Mouse (Mus musculus) heart, embryonic 14.5 days (tissue): Measurements from ENCODE around the gene Nxph1. TPM values are rescaled to one million over a fixed set of nuclear protein-coding genes. Genes with fewer than 3 reads are reported as not detected.

Experiments used
- ATAC-seq: fragments of 200-750 bp; cut with Nextera tagmentation; 2 replicates; pipeline ENCODE4 v1.8.0; 2017; ENCODE audit warnings: low read depth, moderate TSS enrichment; ENCODE audit not compliant: insufficient number of reproducible peaks, insufficient read depth, low FRiP score
- H3K27ac ChIP-seq, 2 experiments: fragments of 200-500 bp in 1 of 2; fragments of 300-500 bp in 1 of 2; sonication (generic) in 1 of 2; replicated peaks in 1 of 2; 2 replicates each; pipeline ENCODE4 v1.5.1; 2012 to 2014; ENCODE audit warnings: low read depth in 2 of 2, low read length in 2 of 2, control low read depth in 1 of 2, mild to moderate bottlenecking in 1 of 2, mixed read lengths in 1 of 2; ENCODE audit not compliant: control insufficient read depth in 1 of 2, insufficient read depth in 1 of 2
- H3K27me3 ChIP-seq: fragments of 300-500 bp; sonication (generic); 2 replicates; pipeline ENCODE4 v1.6.1; 2014; ENCODE audit warnings: mild to moderate bottlenecking, low read length, control low read depth; ENCODE audit not compliant: control insufficient read depth, insufficient read depth
- H3K36me3 ChIP-seq: fragments of 300-500 bp; sonication (generic); 2 replicates; pipeline ENCODE4 v1.6.1; 2014; ENCODE audit warnings: mild to moderate bottlenecking, control low read depth, low read length, mixed read lengths; ENCODE audit not compliant: control insufficient read depth, insufficient read depth
- H3K4me1 ChIP-seq, 2 experiments: fragments of 200-500 bp in 1 of 2; fragments of 300-500 bp in 1 of 2; sonication (generic) in 1 of 2; 2 replicates each; pipeline ENCODE4 v1.6.1; 2012 to 2014; ENCODE audit warnings: low read length in 2 of 2, control low read depth in 1 of 2, mixed read lengths in 1 of 2; ENCODE audit not compliant: control insufficient read depth in 2 of 2, insufficient read depth in 2 of 2
- H3K4me2 ChIP-seq: fragments of 300-500 bp; sonication (generic); 2 replicates; pipeline ENCODE4 v1.6.1; 2014; ENCODE audit warnings: mild to moderate bottlenecking, low read length
- H3K4me3 ChIP-seq, 2 experiments: fragments of 200-500 bp in 1 of 2; fragments of 300-500 bp in 1 of 2; sonication (generic) in 1 of 2; 2 replicates each; pipeline ENCODE4 v1.5.1; 2012 to 2014; ENCODE audit warnings: low read length in 2 of 2, mild to moderate bottlenecking in 2 of 2, control low read depth in 1 of 2, low read depth in 1 of 2, moderate library complexity in 1 of 2; ENCODE audit not compliant: control insufficient read depth in 1 of 2, insufficient read depth in 1 of 2
- H3K9ac ChIP-seq: fragments of 300-500 bp; sonication (generic); 2 replicates; pipeline ENCODE4 v1.6.1; 2014; ENCODE audit warnings: mild to moderate bottlenecking, low read length
- H3K9me3 ChIP-seq: fragments of 300-500 bp; sonication (generic); 2 replicates; pipeline ENCODE4 v1.6.1; 2016; ENCODE audit warnings: low read length, control low read depth; ENCODE audit not compliant: control insufficient read depth
- WGBS: fragments of 180-500 bp; shearing (Covaris S2); extraction: QIAGEN DNeasy Blood & Tissue Kit; methylation state at CpG from one replicate; pipeline ENCODE4 v1.1.7; 2014; 5-methylcytosine and 5-hydroxymethylcytosine counted together
- polyA plus RNA-seq: library from polyadenylated mRNA; unstranded; fragments of >200 nt; fragmentation: Nextera tagmentation; extraction: Ambion mirVana; gene quantifications from 2 replicates; pipeline ENCODE4 v1.2.1, GENCODE M21; 2014

The Nxph1 gene
- polyA plus RNA-seq, 1 experiment from 2014 or later: 0.24 TPM

DNA sequence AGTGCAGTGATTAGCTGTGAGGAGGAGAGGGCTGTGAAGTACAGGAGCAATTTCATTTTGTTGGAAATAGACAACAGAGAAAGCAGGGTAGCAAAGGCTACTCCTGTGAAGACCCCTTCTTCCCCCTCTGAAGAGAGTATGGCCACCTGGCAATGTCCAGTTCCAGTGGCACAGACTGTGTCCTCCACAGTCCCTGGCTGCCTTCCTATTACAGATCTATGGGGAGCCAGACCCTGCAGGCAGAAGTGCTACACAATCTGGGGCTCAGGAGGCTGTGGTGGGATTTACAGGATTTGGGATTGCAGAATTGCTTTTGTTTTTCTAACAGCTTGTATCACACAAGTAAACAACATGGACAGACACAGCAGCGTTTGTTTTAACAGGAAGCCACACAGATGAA is 94.2 kb downstream of the Nxph1 start:
- ATAC-seq: no peak

GRCm38 (mm10) chr6:9046815-9047214 is 98.6 kb downstream of the Nxph1 start:
- H3K4me3 ChIP-seq: no peak overlapping the region
- no peaks in the 10 kb centered on the region for H3K9me3 ChIP-seq
- 32% methylated on average over 2 of the region's 2 CpGs for WGBS
- H3K9ac ChIP-seq: no peak overlapping the region
- H3K27me3 ChIP-seq: no peaks in the 10 kb centered on the region
- H3K4me1 ChIP-seq: no peaks in the 10 kb centered on the region
- ATAC-seq: no peak
- H3K27ac ChIP-seq: no peak overlapping the region
- no peak overlapping the region for H3K4me2 ChIP-seq
- H3K36me3 ChIP-seq: no peaks in the 10 kb centered on the region

More for the DNA sequence above, 94.2 kb downstream of the Nxph1 start:
- WGBS: 16% methylated on average over 1 of the region's 1 CpGs
- H3K27ac ChIP-seq: no peak overlapping the region
- no peaks in the 10 kb centered on the region for H3K36me3 ChIP-seq
- H3K9ac ChIP-seq: no peak overlapping the region
- no peak overlapping the region for H3K4me3 ChIP-seq
- no peaks in the 10 kb centered on the region for H3K4me1 ChIP-seq
- H3K4me2 ChIP-seq: no peak overlapping the region
- no peaks in the 10 kb centered on the region for H3K9me3 ChIP-seq
- H3K27me3 ChIP-seq: no peaks in the 10 kb centered on the region

DNA sequence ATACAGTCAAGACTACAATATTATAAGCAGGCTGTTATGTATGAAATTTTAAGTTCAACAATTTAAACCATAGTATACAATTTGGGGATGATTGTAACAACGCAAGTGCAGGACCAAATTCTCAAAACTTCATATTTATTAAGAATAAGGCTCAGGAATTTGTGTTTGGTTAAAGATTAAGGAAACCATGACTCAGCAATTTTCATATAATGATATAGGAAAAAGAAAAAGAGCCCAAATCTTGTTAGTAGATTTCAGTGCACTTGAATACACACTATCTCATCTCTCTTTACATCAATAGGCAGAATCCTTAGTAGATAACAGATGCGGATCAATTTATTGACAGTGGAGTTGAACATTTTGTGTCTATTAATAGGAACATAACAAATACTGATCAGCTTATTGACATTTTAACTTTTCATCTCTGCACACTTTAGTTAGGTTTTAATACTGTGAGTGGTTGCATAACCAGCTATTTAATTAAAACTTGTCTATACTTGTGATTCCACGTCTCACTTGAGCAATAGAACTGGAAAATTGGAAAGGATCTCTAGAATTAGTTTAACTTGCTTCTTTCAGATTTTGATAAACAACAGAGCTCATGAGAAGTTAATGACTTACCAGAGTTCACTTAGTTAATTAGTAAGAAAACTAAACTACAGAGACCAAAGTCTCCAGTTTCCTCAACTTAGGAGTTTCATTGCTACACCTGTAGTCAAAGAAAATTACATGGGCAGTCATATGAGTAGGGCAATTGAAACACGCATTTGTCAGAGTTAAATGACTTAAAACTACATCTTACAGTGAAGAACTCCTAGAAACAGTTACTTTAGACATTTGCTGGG is 113.3 kb downstream of the Nxph1 start:
- Histone ChIP-seq H3K27me3 (no peaks in the 10 kb centered on the region), H3K9me3 (no peaks in the 10 kb centered on the region), H3K36me3 (no peaks in the 10 kb centered on the region), H3K4me2 (no peak overlapping the region), H3K9ac (no peak overlapping the region), H3K4me3 (no peak overlapping the region), H3K4me1 (no peaks in the 10 kb centered on the region), H3K27ac (no peak overlapping the region)
- 79% methylated on average over 4 of the region's 4 CpGs for WGBS
- no peak for ATAC-seq

- Histone ChIP-seq H3K4me1 (no peaks in the 10 kb centered on the region), H3K9me3 (no peaks in the 10 kb centered on the region), H3K27ac (no peak overlapping the region), H3K4me3 (no peak overlapping the region), H3K27me3 (no peaks in the 10 kb centered on the region), H3K36me3 (no peaks in the 10 kb centered on the region), H3K4me2 (no peak overlapping the region), H3K9ac (no peak overlapping the region)
- 85% methylated on average over 3 of the region's 3 CpGs for WGBS
- ATAC-seq: no peak
These were observed 118.2 kb downstream of the Nxph1 start for GRCm38 (mm10) chr6:9066435-9066834.

DNA sequence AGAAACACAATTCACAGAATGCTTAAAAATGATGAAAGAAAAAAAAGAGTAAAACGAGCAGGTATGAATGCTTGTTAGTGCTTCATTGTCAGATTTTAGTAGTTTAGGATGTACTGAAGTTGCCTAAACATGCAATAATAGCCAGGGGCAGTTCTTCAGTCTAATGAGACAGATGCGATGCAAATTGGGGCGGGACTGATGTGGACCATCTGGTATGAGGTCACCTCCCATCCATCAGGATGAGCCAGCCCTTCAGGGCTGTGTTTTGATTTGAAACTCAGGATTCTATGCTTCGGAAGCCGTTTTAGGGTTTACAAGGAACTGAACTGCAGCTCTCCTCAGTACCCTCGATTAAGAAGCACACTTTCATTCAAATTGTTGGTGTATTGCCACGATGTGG is 121.7 kb downstream of the Nxph1 start:
- Histone ChIP-seq H3K9me3 (no peaks in the 10 kb centered on the region), H3K27ac (no peak overlapping the region), H3K36me3 (no peaks in the 10 kb centered on the region), H3K4me1 (no peaks in the 10 kb centered on the region), H3K9ac (no peak overlapping the region), H3K27me3 (no peaks in the 10 kb centered on the region), H3K4me2 (no peak overlapping the region), H3K4me3 (no peak overlapping the region)
- ATAC-seq: no peak
- WGBS: 64% methylated on average over 7 of the region's 7 CpGs

GRCm38 (mm10) chr6:9076463-9076862 is 128.2 kb downstream of the Nxph1 start:
- H3K4me3 ChIP-seq: no peak overlapping the region
- H3K36me3 ChIP-seq: no peaks in the 10 kb centered on the region
- WGBS: 52% methylated on average over 2 of the region's 2 CpGs
- no peaks in the 10 kb centered on the region for H3K4me1 ChIP-seq
- no peak overlapping the region for H3K9ac ChIP-seq
- H3K27me3 ChIP-seq: no peaks in the 10 kb centered on the region
- no peaks in the 10 kb centered on the region for H3K9me3 ChIP-seq
- no peak overlapping the region for H3K4me2 ChIP-seq
- no peak overlapping the region for H3K27ac ChIP-seq
- no peak for ATAC-seq

GRCm38 (mm10) chr6:9077793-9078689 is 129.8 kb downstream of the Nxph1 start:
- Histone ChIP-seq H3K9ac (no peak overlapping the region), H3K9me3 (no peaks in the 10 kb centered on the region), H3K36me3 (no peaks in the 10 kb centered on the region), H3K4me3 (no peak overlapping the region), H3K27me3 (no peaks in the 10 kb centered on the region), H3K4me1 (no peaks in the 10 kb centered on the region), H3K4me2 (no peak overlapping the region), H3K27ac (no peak overlapping the region)
- 63% methylated on average over 4 of the region's 4 CpGs for WGBS
- no peak for ATAC-seq
